Mouse (Mus musculus): ENCODE data around the gene Mitf.

Mitf gene

GRCm38 (mm10) chr6:98023876-98024275 is 217.0 kb downstream of the Mitf start:
- DNase-seq (ENCODE audit: extremely low read depth, low read depth, low spot score): no peak

GRCm38 (mm10) chr6:98038513-98038912 is 231.7 kb downstream of the Mitf start:
- DNase-seq (ENCODE audit: extremely low read depth, low read depth, low spot score): no peak

GRCm38 (mm10) chr6:98041795-98042194 is 234.9 kb downstream of the Mitf start:
- no peak for DNase-seq (ENCODE audit: extremely low read depth, low read depth, low spot score)

GRCm38 (mm10) chr6:98046295-98047108 is 239.7 kb downstream of the Mitf start:
- DNase-seq (ENCODE audit: extremely low read depth, low read depth, low spot score): peak; percentile 18

- DNase-seq (ENCODE audit: extremely low read depth, low read depth, low spot score): no peak
Observed at GRCm38 (mm10) chr6:98047741-98048140, 240.9 kb downstream of the Mitf start.

GRCm38 (mm10) chr6:98048671-98049438 is 242.0 kb downstream of the Mitf start:
- no peak for DNase-seq (ENCODE audit: extremely low read depth, low read depth, low spot score)

GRCm38 (mm10) chr6:98049551-98049950 is 242.7 kb downstream of the Mitf start:
- DNase-seq (ENCODE audit: extremely low read depth, low read depth, low spot score): no peak

- no peak for DNase-seq (ENCODE audit: extremely low read depth, low read depth, low spot score)
Observed at GRCm38 (mm10) chr6:98061878-98062277, 255.0 kb downstream of the Mitf start.

GRCm38 (mm10) chr6:98064926-98065325 is 258.1 kb downstream of the Mitf start:
- no peak for DNase-seq (ENCODE audit: extremely low read depth, low read depth, low spot score)

GRCm38 (mm10) chr6:98066420-98066819 is 259.6 kb downstream of the Mitf start:
- no peak for DNase-seq (ENCODE audit: extremely low read depth, low read depth, low spot score)
